Mouse (Mus musculus): Measurements from ENCODE around the gene Sbk3.

- no peak for TF ChIP-seq CTCF (IDR thresholded peaks at IDR 0.05; ENCODE audit: control insufficient read depth, insufficient read depth, low read length)
- TF ChIP-seq POLR2A (IDR thresholded peaks at IDR 0.05; ENCODE audit: borderline replicate concordance, control insufficient read depth, low read depth, low read length): no peak
These were observed 17.3 kb upstream of the Sbk3 start for GRCm38 (mm10) chr7:4988250-4988649.

Data from bone marrow, adult 2 months (tissue).